Mouse (Mus musculus): ENCODE results near the gene Mapkap1.

Gene Mapkap1

GRCm38 (mm10) chr2:34638955-34639650 is 232.5 kb downstream of the Mapkap1 start:
- DNase-seq: peak; percentile 90

- no peak for DNase-seq
Measured at GRCm38 (mm10) chr2:34639725-34640124, 233.2 kb downstream of the Mapkap1 start.

DNA sequence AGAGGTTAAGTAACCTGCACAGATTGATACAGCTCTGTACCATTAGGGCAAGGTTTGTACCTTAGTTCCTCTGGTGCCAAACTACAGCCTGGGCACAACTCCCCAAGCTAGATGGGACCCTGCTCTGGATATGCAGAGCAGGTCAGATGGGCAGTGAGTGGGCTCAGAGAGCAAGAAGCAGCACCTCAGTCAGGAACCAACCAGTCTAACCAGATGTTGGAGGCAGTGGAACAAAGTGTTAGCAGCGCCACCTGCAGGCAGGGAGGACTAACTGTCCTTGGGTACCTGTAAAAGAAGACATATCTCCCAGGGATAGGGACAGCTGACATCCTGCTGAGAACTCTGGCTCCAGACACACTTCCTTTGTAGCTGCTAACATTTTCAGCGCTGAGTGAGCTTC is 235.8 kb downstream of the Mapkap1 start:
- peak; percentile 75 for DNase-seq

DNA sequence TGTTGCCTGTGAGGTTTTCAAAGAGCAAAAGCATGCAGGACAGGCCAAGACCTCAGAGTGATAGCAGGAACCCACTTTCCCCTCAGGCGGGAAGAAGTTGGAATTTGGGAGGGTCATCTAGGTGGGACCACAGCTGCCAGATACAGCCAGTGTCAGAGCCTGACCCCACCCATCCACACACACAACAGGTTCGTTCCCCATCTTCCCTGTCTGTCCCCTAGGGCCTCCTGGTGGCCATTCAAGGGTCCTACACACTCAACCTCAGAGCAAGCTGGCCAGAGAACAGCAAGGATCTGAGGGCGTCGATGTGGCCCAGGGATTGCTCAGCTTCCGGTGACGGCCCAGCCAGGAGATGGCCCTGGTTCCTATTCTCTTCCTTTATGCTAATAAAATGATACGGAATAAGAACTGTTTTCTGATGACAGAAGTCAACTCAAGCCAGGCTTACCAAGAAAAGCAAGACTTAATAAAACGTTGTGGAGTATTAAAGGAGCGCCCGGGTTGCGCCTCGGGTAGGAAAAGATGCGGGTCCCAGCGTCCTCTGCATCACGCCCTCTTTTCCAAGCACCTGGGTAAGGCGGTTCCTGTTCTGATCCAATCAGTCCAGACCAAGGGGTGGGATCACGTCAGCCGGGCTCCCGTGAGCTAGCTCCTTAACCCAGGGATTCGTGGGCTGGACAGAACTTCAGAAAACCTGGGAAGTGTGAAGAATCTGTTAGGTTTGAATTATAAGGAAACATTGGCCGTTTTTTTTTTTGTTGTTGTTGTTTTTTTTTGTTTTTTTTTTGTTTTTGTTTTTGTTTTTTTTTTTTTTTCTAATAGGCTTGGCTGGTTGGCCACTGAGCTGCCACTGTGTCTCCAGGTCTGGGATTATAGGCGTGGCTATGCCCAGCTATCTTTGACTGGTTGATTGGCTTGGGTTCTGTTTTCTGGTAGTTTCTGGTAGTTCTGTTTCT is 238.3 kb downstream of the Mapkap1 start:
- peak; percentile 56 for DNase-seq

DNA sequence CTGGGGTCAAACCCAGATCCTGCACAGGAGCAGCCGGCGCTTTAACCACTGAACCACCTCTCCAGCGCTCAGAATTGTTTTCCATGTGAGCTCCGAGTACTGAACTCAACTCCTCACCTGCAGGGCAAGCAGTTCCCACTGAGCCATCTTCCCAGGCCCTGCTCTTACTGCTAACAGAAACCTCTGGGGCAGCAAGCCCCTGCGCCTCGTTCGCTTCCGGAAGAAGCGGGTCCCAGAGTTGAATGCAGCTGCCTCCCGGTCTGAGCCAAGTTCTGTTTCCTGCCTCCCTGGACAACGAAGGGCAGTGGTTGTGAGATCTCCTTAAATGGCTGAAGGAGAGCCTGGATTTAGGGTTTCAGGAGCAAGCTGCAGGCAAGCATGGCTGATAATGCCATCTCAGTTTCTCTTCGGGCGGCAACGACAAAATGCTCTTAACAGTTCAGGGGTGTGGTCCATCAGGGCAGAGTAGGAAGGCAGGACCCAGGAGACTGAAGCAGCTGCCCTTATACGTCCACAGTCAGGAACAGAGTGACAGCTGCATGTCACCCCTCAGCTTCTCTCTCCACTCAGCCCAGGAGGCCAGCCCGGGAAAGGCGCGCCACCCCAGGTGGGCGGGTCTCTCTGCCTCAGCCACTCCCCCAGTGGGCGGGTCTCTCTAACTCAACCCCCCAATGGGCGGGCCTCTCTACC is 239.4 kb downstream of the Mapkap1 start:
- DNase-seq: peak; percentile 89

GRCm38 (mm10) chr2:34646541-34646865 is 239.9 kb downstream of the Mapkap1 start:
- no peak for DNase-seq

GRCm38 (mm10) chr2:34647410-34647809 is 240.8 kb downstream of the Mapkap1 start:
- DNase-seq: no peak

DNA sequence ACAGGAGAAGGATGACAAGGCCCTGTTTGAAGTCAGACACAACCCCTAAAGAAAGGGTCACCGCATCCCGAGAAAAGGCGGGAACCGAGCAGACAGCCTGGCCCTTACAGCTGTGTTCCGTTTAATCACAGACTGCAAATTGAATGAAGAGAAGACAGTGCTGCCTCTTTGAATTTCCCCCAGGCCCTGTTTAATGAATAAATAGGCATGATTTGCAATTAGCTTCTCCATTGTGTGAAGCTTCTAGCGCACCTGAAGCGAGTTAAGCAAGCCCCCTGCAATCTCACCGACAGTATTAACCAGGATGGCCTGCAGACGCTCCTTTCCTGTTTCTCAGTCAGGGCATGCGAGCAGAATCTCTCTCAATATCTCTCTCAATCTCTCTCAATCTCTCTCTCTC is 261.2 kb downstream of the Mapkap1 start:
- DNase-seq: no peak

DNA sequence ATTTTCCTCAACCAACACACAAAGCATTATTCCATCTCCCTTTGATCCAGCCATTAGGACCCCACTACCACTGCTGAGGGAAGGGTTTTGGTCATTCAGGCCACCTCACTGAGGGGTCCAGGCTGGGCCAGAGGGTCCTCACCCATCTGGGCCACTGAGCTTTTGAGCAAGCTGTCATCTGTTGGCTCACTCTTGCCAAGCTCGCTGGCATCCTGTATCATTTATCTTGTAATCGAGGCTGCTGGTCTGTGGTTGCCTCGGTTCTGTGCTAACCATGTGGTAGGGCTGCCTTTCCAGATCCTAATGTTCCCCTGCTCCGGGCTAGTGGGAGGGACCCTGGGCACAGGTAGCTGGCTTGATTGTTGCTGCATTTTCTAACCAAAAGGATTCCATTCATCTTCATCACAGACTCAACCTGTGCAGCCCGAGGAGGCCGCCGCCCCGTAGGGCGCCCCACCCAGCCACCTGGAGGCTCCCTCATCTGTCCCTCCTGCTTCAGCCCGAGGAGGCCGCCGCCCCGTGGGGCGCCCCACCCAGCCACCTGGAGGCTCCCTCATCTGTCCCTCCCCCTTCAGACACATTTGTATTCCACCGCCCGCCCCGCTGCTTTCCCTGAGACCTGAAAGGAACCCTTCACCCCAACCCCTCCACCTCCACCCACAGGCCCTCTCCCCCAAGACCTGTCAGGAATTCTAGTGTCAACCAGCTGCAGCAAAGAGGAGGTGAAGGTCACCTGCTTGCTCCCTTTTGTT is 262.0 kb downstream of the Mapkap1 start:
- peak; percentile 62 for DNase-seq

GRCm38 (mm10) chr2:34669203-34669746 is 262.7 kb downstream of the Mapkap1 start:
- no peak for DNase-seq

GRCm38 (mm10) chr2:34670470-34670869 is 263.9 kb downstream of the Mapkap1 start:
- no peak for DNase-seq

GRCm38 (mm10) chr2:34671385-34672026 is 264.9 kb downstream of the Mapkap1 start:
- peak; percentile 75 for DNase-seq

DNA sequence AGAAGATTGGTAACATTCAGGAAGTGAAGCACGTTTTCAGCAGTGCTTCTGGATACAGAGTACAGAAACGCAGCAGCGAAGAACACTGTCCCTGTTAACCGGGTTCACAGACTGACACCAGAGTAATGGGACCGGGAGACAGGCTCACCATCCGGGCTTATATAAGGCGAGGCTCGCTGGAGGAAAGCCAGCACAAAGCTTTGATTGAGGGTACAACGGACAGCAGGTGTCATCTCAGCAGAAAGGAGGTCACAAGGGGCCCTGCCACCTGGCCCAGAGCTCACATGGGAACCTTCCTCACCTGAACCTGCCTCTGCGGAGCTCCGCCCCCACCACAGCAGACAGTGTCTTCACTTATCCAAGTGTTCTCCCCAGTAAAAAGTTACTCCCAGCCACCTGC is 267.3 kb downstream of the Mapkap1 start:
- DNase-seq: peak; percentile 23

Data from thymus, postnatal 14 days (tissue).